Mouse (Mus musculus) bone marrow macrophage, adult 2 months (primary cell): ENCODE data around the gene Gm39653. TPM values are rescaled to one million over a fixed set of nuclear protein-coding genes. Genes with fewer than 3 reads are reported as not detected.

ENCODE experiments used
- H3K27ac ChIP-seq: 2 replicates; pipeline ENCODE4 v1.5.1; 2012; ENCODE audit warnings: low read depth, low read length; ENCODE audit not compliant: insufficient read depth
- H3K4me1 ChIP-seq: 2 replicates; pipeline ENCODE4 v1.6.1; 2012; ENCODE audit warnings: low read length; ENCODE audit not compliant: control insufficient read depth, insufficient read depth
- H3K4me3 ChIP-seq: 2 replicates; pipeline ENCODE4 v1.5.1; 2012; ENCODE audit warnings: mild to moderate bottlenecking, low read length, moderate library complexity; ENCODE audit not compliant: insufficient read depth
- CTCF ChIP-seq: IDR thresholded peaks from 2 replicates; pipeline ENCODE4 v1.5.1; 2012; ENCODE audit warnings: low read depth, mild to moderate bottlenecking, low read length, moderate library complexity
- POLR2A ChIP-seq: IDR thresholded peaks from 2 replicates; pipeline ENCODE4 v1.6.1; 2012; ENCODE audit warnings: mild to moderate bottlenecking, low read depth, low read length, borderline replicate concordance
- polyA plus RNA-seq: library from polyadenylated mRNA; stranded (reverse); fragments of >200 nt; gene quantifications from 2 replicates; pipeline ENCODE4 v1.2.4, GENCODE M21; 2012; ENCODE audit not compliant: missing spikeins, insufficient read depth, insufficient read length

Gene Gm39653
- not detected in 2 replicates for polyA plus RNA-seq

DNA sequence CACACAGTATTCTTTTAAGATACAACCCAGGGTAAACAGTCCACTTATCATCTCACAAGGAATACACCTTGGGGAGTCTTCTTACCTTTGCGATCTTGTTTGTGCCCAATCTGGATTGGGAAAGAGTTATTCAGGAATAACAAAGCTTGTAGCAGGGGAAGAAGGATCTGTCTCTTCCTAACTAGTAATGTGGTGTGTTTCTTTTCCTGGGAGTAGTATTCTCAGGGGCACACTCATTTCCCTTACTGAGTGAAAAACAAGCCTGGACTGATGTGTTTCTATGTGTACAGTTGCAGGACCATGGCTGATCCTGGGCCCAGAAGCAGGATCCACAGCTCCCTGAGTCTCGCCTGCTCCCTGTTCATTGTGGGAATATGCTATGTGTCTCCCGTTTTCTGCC, at the start of gene Gm39653:
Gm39653 (plus strand) TSS at position 301 of the 400 bp plus-strand sequence.
- Histone ChIP-seq H3K27ac (no peak within 1 kb of the TSS), H3K4me1 (no peaks in the 10 kb centered on the region), H3K4me3 (no peak within 1 kb of the TSS)
- TF ChIP-seq POLR2A (no peak), CTCF (no peak)

GRCm38 (mm10) chr1:63566501-63566900, 49.3 kb upstream of the Gm39653 start:
- Histone ChIP-seq H3K27ac (no peak overlapping the region), H3K4me3 (no peak overlapping the region), H3K4me1 (peaks cover 4% of the 10 kb centered on the region)
- TF ChIP-seq POLR2A, result no peak
- TF ChIP-seq CTCF, result no peak

GRCm38 (mm10) chr1:63567031-63567430, 48.7 kb upstream of the Gm39653 start:
- H3K4me3 ChIP-seq, result no peak overlapping the region
- H3K4me1 ChIP-seq, result peaks cover 4% of the 10 kb centered on the region
- H3K27ac ChIP-seq, result no peak overlapping the region
- TF ChIP-seq POLR2A, result no peak
- TF ChIP-seq CTCF, result no peak

GRCm38 (mm10) chr1:63572229-63572628, 43.5 kb upstream of the Gm39653 start:
- TF ChIP-seq POLR2A, result no peak
- TF ChIP-seq CTCF, result no peak
- Histone ChIP-seq H3K27ac (no peak overlapping the region), H3K4me3 (no peak overlapping the region), H3K4me1 (peaks cover 3% of the 10 kb centered on the region)

DNA sequence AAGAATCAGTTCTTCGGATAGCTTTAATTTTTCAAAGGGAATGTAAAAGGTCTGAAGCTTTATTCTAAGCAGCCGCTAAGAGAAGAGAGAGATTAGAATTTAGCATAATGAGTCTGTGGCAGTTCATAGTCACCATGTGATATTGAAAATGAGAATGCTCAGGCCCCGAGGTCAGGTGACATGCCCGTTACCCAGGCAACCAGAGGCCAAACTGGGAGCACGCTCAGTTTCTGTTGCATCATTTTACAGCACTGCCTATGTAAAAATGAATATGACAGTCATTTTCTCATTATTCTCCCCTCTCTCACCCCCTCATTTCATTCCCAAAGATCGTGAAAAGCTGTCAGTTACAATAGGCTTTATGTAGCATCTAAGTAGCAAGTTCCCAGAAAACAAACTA, 42.3 kb upstream of the Gm39653 start:
- TF ChIP-seq CTCF (no peak), POLR2A (no peak)
- Histone ChIP-seq H3K27ac (no peak overlapping the region), H3K4me1 (no peaks in the 10 kb centered on the region), H3K4me3 (no peak overlapping the region)

GRCm38 (mm10) chr1:63573864-63574611, 41.7 kb upstream of the Gm39653 start:
- no peak overlapping the region for H3K27ac ChIP-seq
- TF ChIP-seq CTCF, result no peak
- no peak for TF ChIP-seq POLR2A
- H3K4me3 ChIP-seq, result no peak overlapping the region
- no peaks in the 10 kb centered on the region for H3K4me1 ChIP-seq

DNA sequence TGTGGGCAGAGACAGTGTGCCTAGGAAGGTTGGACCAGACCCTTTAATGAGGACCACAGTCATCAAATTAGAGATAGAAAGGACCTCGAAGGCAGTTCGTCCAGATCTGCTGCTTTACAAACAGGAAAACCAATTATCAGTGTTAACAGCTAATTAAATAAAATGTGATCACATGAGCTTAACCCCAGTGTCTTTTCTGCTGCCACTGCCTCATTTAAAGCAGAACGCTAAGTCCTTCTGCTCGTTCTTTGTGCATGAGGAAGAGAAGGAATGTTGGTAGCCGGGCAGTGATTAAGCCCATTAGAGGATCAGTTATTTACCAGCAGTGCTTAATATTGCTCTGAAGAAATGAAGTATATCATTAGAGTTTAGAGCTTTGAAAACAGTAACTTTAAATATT, 39.0 kb upstream of the Gm39653 start:
- H3K27ac ChIP-seq, result no peak overlapping the region
- no peak overlapping the region for H3K4me3 ChIP-seq
- TF ChIP-seq CTCF (no peak), POLR2A (no peak)
- H3K4me1 ChIP-seq, result no peaks in the 10 kb centered on the region

- Histone ChIP-seq H3K4me3 (no peak overlapping the region), H3K4me1 (no peaks in the 10 kb centered on the region), H3K27ac (no peak overlapping the region)
- TF ChIP-seq CTCF (no peak), POLR2A (no peak)
Observed at GRCm38 (mm10) chr1:63579153-63579552, 36.6 kb upstream of the Gm39653 start.

GRCm38 (mm10) chr1:63586869-63587268, 28.9 kb upstream of the Gm39653 start:
- Histone ChIP-seq H3K4me3 (no peak overlapping the region), H3K4me1 (no peaks in the 10 kb centered on the region), H3K27ac (no peak overlapping the region)
- TF ChIP-seq CTCF (no peak), POLR2A (no peak)

- Histone ChIP-seq H3K4me3 (no peak overlapping the region), H3K4me1 (no peaks in the 10 kb centered on the region), H3K27ac (no peak overlapping the region)
- no peak for TF ChIP-seq POLR2A
- TF ChIP-seq CTCF, result no peak
Observed at GRCm38 (mm10) chr1:63603870-63604500, 11.8 kb upstream of the Gm39653 start.
